Mouse (Mus musculus) heart, adult 2 months (tissue): ENCODE results near the gene Lypla2.

Experiments
- CTCF ChIP-seq: fragments of 200-600 bp; IDR thresholded peaks from 2 replicates; pipeline ENCODE4 v1.8.1; 2022; ENCODE audit warnings: antibody characterized with exemption, mild to moderate bottlenecking, moderate library complexity
- EP300 ChIP-seq: fragments of 200-500 bp; IDR thresholded peaks from 2 replicates; pipeline ENCODE4 v1.6.1; 2011; ENCODE audit warnings: low read depth, low read length, control low read depth; ENCODE audit not compliant: insufficient read depth
- POLR2A ChIP-seq: fragments of 200-500 bp; IDR thresholded peaks from 2 replicates; pipeline ENCODE4 v1.6.1; 2011; ENCODE audit warnings: mild to moderate bottlenecking, low read depth, low read length, control low read depth; ENCODE audit not compliant: insufficient read depth

GRCm38 (mm10) chr4:135934708-135935500, 37.5 kb downstream of the Lypla2 start:
- TF ChIP-seq CTCF (no peak), EP300 (no peak), POLR2A (no peak)
